30 mouse cellular contexts compared by ENCODE assay signal in genomic region chr4:138358176-138358575, GRCm38 (mm10). TPM values are rescaled to one million over a fixed set of nuclear protein-coding genes. Genes with fewer than 3 reads are reported as not detected.
"Had no signal": no experiment of that assay in that cellular context is flagged by ENCODE, and none has a peak within 500 bp of the region (broad histone marks: within the 10 kb centered on the region; RNA-seq: fewer than 3 reads in every experiment).

No protein-coding gene starts in this region.

- H3K27ac ChIP-seq: gastrocnemius, adult 2 months; heart, embryonic 10.5 days; hindbrain, embryonic 10.5 days; hindbrain, embryonic 12.5 days; hindbrain, embryonic 15.5 days; hindbrain, postnatal 0 days; kidney, postnatal 0 days; limb, embryonic 13.5 days; limb, embryonic 15.5 days; liver, embryonic 13.5 days; liver, embryonic 15.5 days had no signal

- H3K4me2 ChIP-seq: heart, embryonic 12.5 days; hindbrain, embryonic 12.5 days; hindbrain, embryonic 15.5 days; limb, embryonic 13.5 days; limb, embryonic 15.5 days; liver, embryonic 11.5 days; liver, embryonic 13.5 days; liver, embryonic 15.5 days had no signal

- H3K9me3 ChIP-seq: heart, embryonic 10.5 days; heart, embryonic 12.5 days; hindbrain, embryonic 10.5 days; hindbrain, embryonic 12.5 days; hindbrain, embryonic 15.5 days; limb, embryonic 13.5 days; limb, embryonic 15.5 days; liver, embryonic 13.5 days; liver, embryonic 15.5 days had no signal

- DNase-seq: gastrocnemius, adult 2 months; gastrocnemius, postnatal 10 days; gastrocnemius, postnatal 25 days; heart, adult 18-20 months; heart, postnatal 10 days; heart, postnatal 4 days; kidney, adult 11 months; kidney, postnatal 14 days; layer of hippocampus, adult 9-11 months; layer of hippocampus, postnatal 36 days; left cerebral cortex, postnatal 4 days; liver, embryonic 13.5 days had no signal

- H3K9ac ChIP-seq: heart, embryonic 12.5 days; hindbrain, embryonic 12.5 days; hindbrain, embryonic 15.5 days; limb, embryonic 13.5 days; limb, embryonic 15.5 days; liver, embryonic 13.5 days; liver, embryonic 15.5 days had no signal

- H3K36me3 ChIP-seq: heart, embryonic 10.5 days; heart, embryonic 12.5 days; hindbrain, embryonic 10.5 days; hindbrain, embryonic 12.5 days; hindbrain, embryonic 15.5 days; limb, embryonic 13.5 days; limb, embryonic 15.5 days; liver, embryonic 13.5 days; liver, embryonic 15.5 days had no signal

- H3K4me1 ChIP-seq: heart, embryonic 12.5 days; limb, embryonic 13.5 days; limb, embryonic 15.5 days; liver, embryonic 13.5 days; liver, embryonic 15.5 days had no signal

- H3K4me3 ChIP-seq: gastrocnemius, adult 2 months; heart, embryonic 10.5 days; heart, embryonic 12.5 days; hindbrain, embryonic 10.5 days; hindbrain, embryonic 12.5 days; hindbrain, embryonic 15.5 days; limb, embryonic 13.5 days; limb, embryonic 15.5 days; liver, embryonic 13.5 days; liver, embryonic 15.5 days had no signal

- ATAC-seq: hindbrain, postnatal 0 days had no signal

- H3K27me3 ChIP-seq: hindbrain, embryonic 15.5 days; liver, embryonic 15.5 days had no signal

RNA-seq across cellular contexts. Expression of gene Cda, which starts 9.6 kb away (rescaled TPM):
- total RNA-seq: granulocyte monocyte progenitor cell, adult 5-6 weeks had no signal

RNA-seq across cellular contexts. Expression of gene Fam43b, which starts 38.2 kb away (rescaled TPM):
- total RNA-seq: gastrocnemius, adult 2 months; gastrocnemius, postnatal 25 days; gastrocnemius, postnatal 4 days; granulocyte monocyte progenitor cell, adult 5-6 weeks; heart, adult 18-20 months; heart, adult 8-10 months; heart, postnatal 10 days; heart, postnatal 4 days had no signal
- polyA plus RNA-seq: heart, embryonic 14.5 days; hindbrain, embryonic 10.5 days; kidney, embryonic 14.5 days; large intestine, adult 2 months; limb, embryonic 11.5 days; limb, embryonic 13.5 days; liver, embryonic 13.5 days; liver, embryonic 15.5 days had no signal
